Comparison of ENCODE assay signal across 9 mouse cellular contexts in genomic region chr10:28492206-28492605, GRCm38 (mm10).
DNase-seq lines count a peak whose midpoint lies in the region; ATAC-seq and TF ChIP-seq lines count a peak whose summit lies in the region.
"Had no signal": no experiment of that assay in that cellular context is flagged by ENCODE, and none has a peak within 500 bp of the region (broad histone marks: within the 10 kb centered on the region; RNA-seq: fewer than 3 reads in every experiment).

No protein-coding gene starts in this region.

- peak; percentile 32 for DNase-seq in forebrain, embryonic 14.5 days (ENCODE audit: low spot score)
- DNase-seq in ES-CJ7 (ENCODE audit: low read depth, low spot score), result peak; percentile 8
- DNase-seq in embryo, embryonic 10 days (ENCODE audit: low spot score), result peak; percentile 62
- DNase-seq in hindbrain, postnatal 0 days (ENCODE audit: low spot score), result peak; percentile 53
- DNase-seq in urinary bladder, postnatal 4 days (ENCODE audit: low spot score in 2 of 2), result no peak
- no peak for DNase-seq in spleen, postnatal 4 days (ENCODE audit: low spot score in 2 of 2)
- no peak for DNase-seq in kidney, adult 11 months

- TF ChIP-seq CTCF in hindbrain, postnatal 0 days (IDR thresholded peaks at IDR 0.05; ENCODE audit: low read depth), result no peak

- H3K4me1 ChIP-seq in forebrain, embryonic 14.5 days (ENCODE audit: control insufficient read depth, insufficient read depth, low read length), result peaks cover 4% of the 10 kb centered on the region
- peaks cover 18% of the 10 kb centered on the region for H3K4me1 ChIP-seq in forebrain, embryonic 16.5 days (replicated peaks; ENCODE audit: control insufficient read depth, insufficient read depth, low read length)
- peaks cover 11% of the 10 kb centered on the region; the same call in 1 of the 2 replicates for H3K4me1 ChIP-seq in hindbrain, postnatal 0 days (ENCODE audit: insufficient read depth, low read length)

- WGBS in forebrain, embryonic 14.5 days, result 48% methylated on average over 9 of the region's 9 CpGs
- 43% methylated on average over 9 of the region's 9 CpGs for WGBS in forebrain, embryonic 16.5 days
- 36% methylated on average over 9 of the region's 9 CpGs for WGBS in hindbrain, postnatal 0 days

- H3K9me3 ChIP-seq in forebrain, embryonic 14.5 days (replicated peaks; ENCODE audit: control insufficient read depth, low read length), result no peaks in the 10 kb centered on the region
- H3K9me3 ChIP-seq in forebrain, embryonic 16.5 days (ENCODE audit: control insufficient read depth, low read length), result no peaks in the 10 kb centered on the region
- H3K9me3 ChIP-seq in hindbrain, postnatal 0 days (ENCODE audit: low read length), result no peaks in the 10 kb centered on the region
- H3K9me3 ChIP-seq: hindbrain, embryonic 15.5 days had no signal

- H3K36me3 ChIP-seq in forebrain, embryonic 14.5 days (ENCODE audit: control insufficient read depth, insufficient read depth, low read length), result no peaks in the 10 kb centered on the region
- no peaks in the 10 kb centered on the region for H3K36me3 ChIP-seq in forebrain, embryonic 16.5 days (ENCODE audit: control insufficient read depth, insufficient read depth)
- H3K36me3 ChIP-seq in hindbrain, postnatal 0 days (ENCODE audit: insufficient read depth, low read length), result no peaks in the 10 kb centered on the region
- H3K36me3 ChIP-seq: hindbrain, embryonic 15.5 days had no signal

- H3K4me2 ChIP-seq in forebrain, embryonic 14.5 days (ENCODE audit: low read length), result no peak overlapping the region
- no peak overlapping the region for H3K4me2 ChIP-seq in forebrain, embryonic 16.5 days (ENCODE audit: low read length)
- H3K4me2 ChIP-seq in hindbrain, postnatal 0 days (ENCODE audit: low read depth, low read length), result no peak overlapping the region

- H3K27ac ChIP-seq in forebrain, embryonic 14.5 days (ENCODE audit: low read depth, low read length), result no peak overlapping the region; the same call in 1 of the 2 replicates
- H3K27ac ChIP-seq in forebrain, embryonic 16.5 days (ENCODE audit: low read length), result no peak overlapping the region
- no peak overlapping the region for H3K27ac ChIP-seq in hindbrain, postnatal 0 days

- no peak overlapping the region for H3K9ac ChIP-seq in forebrain, embryonic 14.5 days (ENCODE audit: low read length)
- no peak overlapping the region for H3K9ac ChIP-seq in forebrain, embryonic 16.5 days (replicated peaks; ENCODE audit: low read depth, low read length)
- no peak overlapping the region for H3K9ac ChIP-seq in hindbrain, postnatal 0 days (replicated peaks; ENCODE audit: low read length)

- no peak for ATAC-seq in forebrain, embryonic 14.5 days
- ATAC-seq in forebrain, embryonic 16.5 days, result no peak
- ATAC-seq in hindbrain, postnatal 0 days, result no peak

- no peak overlapping the region for H3K4me3 ChIP-seq in forebrain, embryonic 14.5 days (ENCODE audit: low read depth, low read length)
- H3K4me3 ChIP-seq in forebrain, embryonic 16.5 days (replicated peaks; ENCODE audit: low read length), result no peak overlapping the region
- no peak overlapping the region for H3K4me3 ChIP-seq in hindbrain, postnatal 0 days (ENCODE audit: low read length)

- H3K27me3 ChIP-seq in forebrain, embryonic 14.5 days (replicated peaks; ENCODE audit: control insufficient read depth, insufficient read depth, low read length), result no peaks in the 10 kb centered on the region
- no peaks in the 10 kb centered on the region for H3K27me3 ChIP-seq in forebrain, embryonic 16.5 days (replicated peaks; ENCODE audit: control insufficient read depth, insufficient read depth, low read length)
- H3K27me3 ChIP-seq in hindbrain, postnatal 0 days (ENCODE audit: insufficient read depth, low read length), result no peaks in the 10 kb centered on the region
- H3K27me3 ChIP-seq: hindbrain, embryonic 15.5 days had no signal

Comparison
In these comparisons a context has a peak if more than half of its experiments do, and no peak if none do; other contexts are left out.
1. DNase-seq: peak in forebrain, embryonic 14.5 days (single experiment), ES-CJ7 (single experiment), embryo, embryonic 10 days (single experiment) and hindbrain, postnatal 0 days (single experiment); none in urinary bladder, postnatal 4 days (0 of 2), spleen, postnatal 4 days (0 of 2) and kidney, adult 11 months (single experiment).